8 mouse cellular contexts compared by ENCODE assay signal in genomic region chr11:119190498-119190897, GRCm38 (mm10). TPM values are rescaled to one million over a fixed set of nuclear protein-coding genes. Genes with fewer than 3 reads are reported as not detected.
DNase-seq lines count a peak whose midpoint lies in the region; ATAC-seq and TF ChIP-seq lines count a peak whose summit lies in the region.

No protein-coding gene starts in this region.

- peak; percentile 49 for ATAC-seq in forebrain, embryonic 11.5 days (replicated peaks; ENCODE audit: low FRiP score)

- H3K4me1 ChIP-seq in MEL (ENCODE audit: control insufficient read depth in 1 of 2, insufficient read depth in 2 of 2, low read length in 2 of 2), result no peaks in the 10 kb centered on the region; a peak in 1 of 4 replicates
- H3K4me1 ChIP-seq in bone marrow macrophage, adult 2 months (ENCODE audit: control insufficient read depth, insufficient read depth, low read length), result peaks cover 4% of the 10 kb centered on the region; the same call in 1 of the 2 replicates
- peaks cover 2% of the 10 kb centered on the region; the same call in 1 of the 2 replicates for H3K4me1 ChIP-seq in forebrain, embryonic 11.5 days (replicated peaks; ENCODE audit: control insufficient read depth, insufficient read depth, low read length)

- peak; percentile 52 for DNase-seq in MEL (ENCODE audit: low read depth, low spot score)
- peak; percentile 82 for DNase-seq in forebrain, embryonic 11.5 days (ENCODE audit: low spot score)
- peak; percentile 76 to 82 for DNase-seq in heart, postnatal 14 days
- DNase-seq in kidney, postnatal 36 days, result peak; percentile 71 to 87
- DNase-seq in lung, postnatal 14 days, result peak; percentile 80
- peak; percentile 61 for DNase-seq in retina, adult 2 months (ENCODE audit: low read depth, low spot score)
- peak; percentile 59 to 70 for DNase-seq in urinary bladder, postnatal 36 days (ENCODE audit: low spot score in 2 of 2)

- H3K27ac ChIP-seq in MEL (ENCODE audit: control insufficient read depth, low read depth, low read length), result no peak overlapping the region
- no peak overlapping the region for H3K27ac ChIP-seq in bone marrow macrophage, adult 2 months (ENCODE audit: insufficient read depth, low read depth, low read length)
- H3K27ac ChIP-seq in forebrain, embryonic 11.5 days (ENCODE audit: low read depth, low read length), result no peak overlapping the region

- no peaks in the 10 kb centered on the region for H3K27me3 ChIP-seq in MEL (ENCODE audit: control insufficient read depth in 1 of 2, insufficient read depth in 2 of 2, low read length in 2 of 2)
- H3K27me3 ChIP-seq in forebrain, embryonic 11.5 days (ENCODE audit: control insufficient read depth, insufficient read depth, low read length), result no peaks in the 10 kb centered on the region

- 49% methylated on average over 11 of the region's 11 CpGs for WGBS in forebrain, embryonic 11.5 days

- no peak overlapping the region for H3K4me2 ChIP-seq in forebrain, embryonic 11.5 days (ENCODE audit: low read depth, low read length, severe bottlenecking)

- H3K79me2 ChIP-seq in MEL (ENCODE audit: control insufficient read depth, insufficient read depth, low read length, poor library complexity), result no peaks in the 10 kb centered on the region

- no peak overlapping the region for H3K9ac ChIP-seq in MEL (ENCODE audit: control insufficient read depth, low read depth, low read length, poor library complexity, severe bottlenecking)
- peak overlapping the region; percentile 27; the same call in 1 of the 2 replicates for H3K9ac ChIP-seq in forebrain, embryonic 11.5 days (ENCODE audit: low read length)

- no peaks in the 10 kb centered on the region for H3K36me3 ChIP-seq in MEL (ENCODE audit: control insufficient read depth in 1 of 2, insufficient read depth in 2 of 2, low read length in 2 of 2)
- H3K36me3 ChIP-seq in forebrain, embryonic 11.5 days (ENCODE audit: control insufficient read depth, insufficient read depth, low read length), result no peaks in the 10 kb centered on the region; the same call in 1 of the 2 replicates

- TF ChIP-seq CTCF in MEL (IDR thresholded peaks at IDR 0.05 in 2 of 3, conservative IDR thresholded peaks at IDR 0.05 in 1 of 3; ENCODE audit: control insufficient read depth in 1 of 3, insufficient read depth in 1 of 3, low read depth in 2 of 3, low read length in 3 of 3, poor library complexity in 1 of 3, severe bottlenecking in 1 of 3), result peak; percentile 36 to 86 (median 77)
- TF ChIP-seq CTCF in bone marrow macrophage, adult 2 months (IDR thresholded peaks at IDR 0.05; ENCODE audit: low read depth, low read length), result peak; percentile 59

- TF ChIP-seq POLR2A in MEL (IDR thresholded peaks at IDR 0.05; ENCODE audit: control insufficient read depth in 1 of 2, insufficient read depth in 1 of 2, low read depth in 1 of 2, low read length in 2 of 2, poor library complexity in 1 of 2), result no peak
- TF ChIP-seq POLR2A in bone marrow macrophage, adult 2 months (IDR thresholded peaks at IDR 0.05; ENCODE audit: borderline replicate concordance, low read depth, low read length), result no peak

- H3K9me3 ChIP-seq in MEL (replicated peaks; ENCODE audit: insufficient read depth, low read length), result no peaks in the 10 kb centered on the region
- no peaks in the 10 kb centered on the region for H3K9me3 ChIP-seq in forebrain, embryonic 11.5 days (ENCODE audit: control insufficient read depth, low read length)

- no peak for TF ChIP-seq EP300 in MEL (IDR thresholded peaks at IDR 0.05; ENCODE audit: low read depth in 1 of 2, low read length in 2 of 2)

- H3K4me3 ChIP-seq in MEL (ENCODE audit: control insufficient read depth in 1 of 2, insufficient read depth in 1 of 2, low read depth in 2 of 2, low read length in 2 of 2), result no peak overlapping the region
- H3K4me3 ChIP-seq in bone marrow macrophage, adult 2 months (ENCODE audit: insufficient read depth, low read length), result no peak overlapping the region
- no peak overlapping the region for H3K4me3 ChIP-seq in forebrain, embryonic 11.5 days (ENCODE audit: low read depth, low read length)

- TF ChIP-seq RAD21 in MEL (IDR thresholded peaks at IDR 0.05; ENCODE audit: low read depth, low read length), result peak; percentile 67

- intact Hi-C loops in heart, postnatal 14 days (cut with DNase I), result loop anchor here (2.0 kb wide), 1 partner anchor 140 kb away; no protein-coding TSS in a partner anchor

TF ChIP-seq in MEL, 35 proteins besides CTCF, POLR2A, EP300 and RAD21:
- TF ChIP-seq SMC3 (IDR thresholded peaks at IDR 0.05; ENCODE audit: low read depth, low read length) (peak; percentile 73), ZC3H11A (IDR thresholded peaks at IDR 0.05; ENCODE audit: low read depth, low read length) (peak; percentile 45), NELFE (IDR thresholded peaks at IDR 0.05; ENCODE audit: low read depth, low read length) (no peak)

RNA-seq across cellular contexts. Expression of gene Tbc1d16, which starts 37.8 kb away (rescaled TPM):
- total RNA-seq in MEL (2012; rRNA removed), result 12.0 and 13.6 TPM in 2 replicates
- 10 to 100 TPM in 1 of 2 experiments, not detected in 1; 19.2 TPM for polyA plus RNA-seq in MEL (2012; ENCODE audit: insufficient read depth in 1 of 2, insufficient read length in 2 of 2, low read depth in 1 of 2, low replicate concordance in 2 of 2, missing spikeins in 1 of 2)
- 5.2 and 5.8 TPM in 2 replicates for polyA plus RNA-seq in bone marrow macrophage, adult 2 months (2012; ENCODE audit: insufficient read depth, insufficient read length, missing spikeins)
- 20.4 and 20.8 TPM in 2 replicates for polyA plus RNA-seq in forebrain, embryonic 11.5 days (2014; fragmentation: Nextera tagmentation; extraction: Ambion mirVana)
- 10 to 100 TPM; 68.5 to 68.7 TPM for total RNA-seq in heart, postnatal 14 days (2021)

RNA-seq across cellular contexts. Expression of gene Ccdc40, which starts 37.9 kb away (rescaled TPM):
- total RNA-seq in MEL (2012; rRNA removed), result 0.46 and 0.92 TPM in 2 replicates
- polyA plus RNA-seq in MEL (2012; ENCODE audit: insufficient read depth in 1 of 2, insufficient read length in 2 of 2, low read depth in 1 of 2, low replicate concordance in 2 of 2, missing spikeins in 1 of 2), result 1 to 10 TPM in 1 of 2 experiments, not detected in 1; 1.9 TPM
- polyA plus RNA-seq in bone marrow macrophage, adult 2 months (2012; ENCODE audit: insufficient read depth, insufficient read length, missing spikeins), result 0.68 and 0.72 TPM in 2 replicates
- 19.5 and 22.1 TPM in 2 replicates for polyA plus RNA-seq in forebrain, embryonic 11.5 days (2014; fragmentation: Nextera tagmentation; extraction: Ambion mirVana)
- total RNA-seq in heart, postnatal 14 days (2021), result under 1 TPM; 0.15 to 0.31 TPM
